Comparison of ENCODE assay signal across 8 mouse cellular contexts in the genomic region with DNA sequence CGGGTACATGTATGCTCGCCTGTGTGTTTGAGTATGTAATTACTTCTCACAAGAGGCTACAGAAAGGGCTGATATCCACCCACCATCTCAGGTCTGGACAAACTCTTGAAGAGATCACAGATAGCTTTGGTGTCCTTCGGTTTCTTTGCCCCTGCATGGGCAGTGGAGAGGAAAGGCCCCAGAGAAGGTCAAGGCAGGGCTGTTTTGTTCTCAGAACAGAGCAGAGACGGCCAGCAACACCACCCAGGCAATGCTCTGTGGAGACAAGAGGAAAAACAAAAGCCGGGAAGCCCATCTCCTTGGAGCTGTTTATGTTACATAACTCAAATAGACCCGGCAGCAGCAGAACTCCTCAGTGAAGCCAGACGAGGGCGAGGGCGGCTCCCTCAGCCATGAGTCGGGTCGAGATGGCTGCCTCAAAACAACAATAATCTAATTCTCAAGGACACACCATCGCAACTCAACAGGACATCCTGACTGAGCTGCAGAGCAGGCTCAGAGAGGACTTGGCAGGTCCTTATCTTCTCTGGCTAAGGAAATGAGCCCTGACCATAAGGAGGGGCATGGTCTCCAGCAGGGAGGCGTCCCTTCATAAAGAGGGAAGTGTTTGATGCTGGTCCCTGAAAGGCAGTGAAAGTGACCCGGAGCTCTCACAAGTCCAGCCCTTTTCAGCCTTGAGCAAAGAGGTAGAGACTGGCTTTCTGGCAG. TPM values are rescaled to one million over a fixed set of nuclear protein-coding genes. Genes with fewer than 3 reads are reported as not detected.
A peak's percentile ranks its signal among the peaks of the same experiment; 100 is the strongest.
DNase-seq lines count a peak whose midpoint lies in the region; ATAC-seq lines count a peak whose summit lies in the region.
"Had no signal": no experiment of that assay in that cellular context is flagged by ENCODE, and none has a peak within 500 bp of the region (broad histone marks: within the 10 kb centered on the region; RNA-seq: fewer than 3 reads in every experiment).

No protein-coding gene starts in this region.

- peak; percentile 70 for ATAC-seq in kidney, embryonic 14.5 days (ENCODE audit: low FRiP score, low TSS enrichment)

- H3K4me3 ChIP-seq in kidney, embryonic 14.5 days (ENCODE audit: low read length), result no peak overlapping the region
- H3K4me3 ChIP-seq: limb, embryonic 12.5 days had no signal

- H3K27ac ChIP-seq in kidney, embryonic 14.5 days (ENCODE audit: low read depth, low read length), result peak overlapping the region; percentile 71
- H3K27ac ChIP-seq: limb, embryonic 12.5 days had no signal

- 15% methylated on average over 14 of the region's 14 CpGs for WGBS in kidney, embryonic 14.5 days

- H3K4me1 ChIP-seq in kidney, embryonic 14.5 days (ENCODE audit: control insufficient read depth, insufficient read depth, low read length), result peaks cover 15% of the 10 kb centered on the region

- no peaks in the 10 kb centered on the region for H3K9me3 ChIP-seq in kidney, embryonic 14.5 days (ENCODE audit: control insufficient read depth, low read length)
- H3K9me3 ChIP-seq: limb, embryonic 12.5 days had no signal

- 0 out of 2 replicates have a peak overlapping the region, but pooled peaks have one; percentile 10 for H3K4me2 ChIP-seq in kidney, embryonic 14.5 days (replicated peaks; ENCODE audit: low read depth, low read length)
- H3K4me2 ChIP-seq: limb, embryonic 12.5 days had no signal

- H3K27me3 ChIP-seq in kidney, embryonic 14.5 days (ENCODE audit: control insufficient read depth, insufficient read depth, low read length), result no peaks in the 10 kb centered on the region
- H3K27me3 ChIP-seq: limb, embryonic 12.5 days had no signal

- H3K9ac ChIP-seq in kidney, embryonic 14.5 days (ENCODE audit: low read depth, low read length), result no peak overlapping the region
- H3K9ac ChIP-seq: limb, embryonic 12.5 days had no signal

- peak; percentile 44 to 76 for DNase-seq in urinary bladder, postnatal 36 days (ENCODE audit: low spot score in 2 of 2)
- no peak for DNase-seq in urinary bladder, postnatal 25 days (ENCODE audit: low spot score)
- peak; percentile 89 to 94 for DNase-seq in heart, adult 18-20 months
- peak; percentile 92 for DNase-seq in lung, postnatal 25 days (ENCODE audit: low spot score)
- no peak for DNase-seq in thymus, postnatal 0 days (ENCODE audit: low spot score)
- DNase-seq in left cerebral cortex, adult 11 months (ENCODE audit: low spot score), result no peak

- no peaks in the 10 kb centered on the region for H3K36me3 ChIP-seq in kidney, embryonic 14.5 days (ENCODE audit: control insufficient read depth, insufficient read depth, low read length)
- H3K36me3 ChIP-seq: limb, embryonic 12.5 days had no signal

RNA-seq across cellular contexts. Expression of a gene that starts 52.2 kb away (rescaled TPM):
- total RNA-seq in heart, adult 18-20 months (2021), result 1 to 10 TPM; 4.2 to 4.6 TPM
- 3.3 and 6.3 TPM in 2 replicates for polyA plus RNA-seq in kidney, embryonic 14.5 days (2014; fragmentation: Nextera tagmentation; extraction: Ambion mirVana)
- 3.0 and 3.1 TPM in 2 replicates for polyA plus RNA-seq in thymus, postnatal 0 days (2015; fragmentation: Nextera tagmentation; extraction: Ambion mirVana)

Comparison
In these comparisons a context has a peak if more than half of its experiments do, and no peak if none do; other contexts are left out.
1. DNase-seq: peak in urinary bladder, postnatal 36 days (2 of 2), heart, adult 18-20 months (2 of 2) and lung, postnatal 25 days (single experiment); none in urinary bladder, postnatal 25 days (single experiment), thymus, postnatal 0 days (single experiment) and left cerebral cortex, adult 11 months (single experiment).